Mouse (Mus musculus) kidney, embryonic 16.5 days (tissue): ENCODE data around the gene Actn1. TPM values are rescaled to one million over a fixed set of nuclear protein-coding genes. Genes with fewer than 3 reads are reported as not detected.
"Not testable (repeated sequence)": the region's sequence is repeated elsewhere in the genome, so short reads cannot be mapped to it uniquely, and the experiment has no call there.

Experiments used
- ATAC-seq: fragments of 200-750 bp; cut with Nextera tagmentation; 2 replicates; pipeline ENCODE4 v1.8.0; 2017; ENCODE audit warnings: moderate TSS enrichment; ENCODE audit not compliant: low FRiP score, low TSS enrichment
- H3K27ac ChIP-seq: fragments of 300-500 bp; sonication (generic); 2 replicates; pipeline ENCODE4 v1.5.1; 2014; ENCODE audit warnings: low read length
- H3K27me3 ChIP-seq: fragments of 300-500 bp; sonication (generic); 2 replicates; pipeline ENCODE4 v1.6.1; 2014; ENCODE audit warnings: low read length, control low read depth, mixed read lengths; ENCODE audit not compliant: insufficient read depth
- H3K36me3 ChIP-seq: fragments of 300-500 bp; sonication (generic); 2 replicates; pipeline ENCODE4 v1.6.1; 2014; ENCODE audit warnings: low read length, control low read depth, mixed read lengths; ENCODE audit not compliant: insufficient read depth
- H3K4me1 ChIP-seq: fragments of 300-500 bp; sonication (generic); 2 replicates; pipeline ENCODE4 v1.6.1; 2014; ENCODE audit warnings: low read length, control low read depth, mixed read lengths; ENCODE audit not compliant: insufficient read depth
- H3K4me2 ChIP-seq: fragments of 300-500 bp; sonication (generic); replicated peaks from 2 replicates; pipeline ENCODE4 v1.6.1; 2014; ENCODE audit warnings: low read depth, low read length
- H3K4me3 ChIP-seq: fragments of 300-500 bp; sonication (generic); 2 replicates; pipeline ENCODE4 v1.5.1; 2014; ENCODE audit warnings: mild to moderate bottlenecking, low read length
- H3K9ac ChIP-seq: fragments of 300-500 bp; sonication (generic); replicated peaks from 2 replicates; pipeline ENCODE4 v1.6.1; 2014; ENCODE audit warnings: low read length
- H3K9me3 ChIP-seq: fragments of 300-500 bp; sonication (generic); 2 replicates; pipeline ENCODE4 v1.6.1; 2016; ENCODE audit warnings: low read length, control low read depth
- WGBS: fragments of 180-500 bp; shearing (Covaris S2); extraction: QIAGEN DNeasy Blood & Tissue Kit; methylation state at CpG from one replicate; pipeline ENCODE4 v1.1.7; 2014; 5-methylcytosine and 5-hydroxymethylcytosine counted together
- polyA plus RNA-seq: library from polyadenylated mRNA; unstranded; fragments of >200 nt; fragmentation: Nextera tagmentation; extraction: Ambion mirVana; gene quantifications from 2 replicates; pipeline ENCODE4 v1.2.1, GENCODE M21; 2015

The Actn1 gene
- polyA plus RNA-seq, 1 experiment from 2014 or later, result 44.8 TPM

GRCm38 (mm10) chr12:80284251-80284650 is 24.1 kb upstream of the Actn1 start:
- not testable (repeated sequence) for H3K4me1 ChIP-seq, H3K4me2 ChIP-seq, H3K4me3 ChIP-seq, ATAC-seq, H3K36me3 ChIP-seq, H3K27ac ChIP-seq, H3K9me3 ChIP-seq, H3K9ac ChIP-seq, H3K27me3 ChIP-seq
- WGBS, result 83% methylated on average over 2 of the region's 2 CpGs

GRCm38 (mm10) chr12:80278866-80279265 is 18.7 kb upstream of the Actn1 start:
- H3K4me2 ChIP-seq, result no peak overlapping the region
- no peaks in the 10 kb centered on the region for H3K9me3 ChIP-seq
- H3K4me1 ChIP-seq, result peaks cover 8% of the 10 kb centered on the region
- H3K4me3 ChIP-seq, result no peak overlapping the region
- H3K9ac ChIP-seq, result no peak overlapping the region
- H3K27ac ChIP-seq, result no peak overlapping the region
- no peaks in the 10 kb centered on the region for H3K27me3 ChIP-seq
- WGBS, result 87% methylated on average over 10 of the region's 10 CpGs
- H3K36me3 ChIP-seq, result no peaks in the 10 kb centered on the region
- ATAC-seq, result no peak

- Histone ChIP-seq H3K36me3 (no peaks in the 10 kb centered on the region), H3K27ac (no peak overlapping the region), H3K27me3 (no peaks in the 10 kb centered on the region), H3K9ac (no peak overlapping the region), H3K4me1 (peaks cover 15% of the 10 kb centered on the region), H3K4me2 (no peak overlapping the region), H3K9me3 (no peaks in the 10 kb centered on the region), H3K4me3 (no peak overlapping the region)
- no peak for ATAC-seq
- 91% methylated on average over 7 of the region's 8 CpGs for WGBS
Measured at GRCm38 (mm10) chr12:80277428-80277827, 17.3 kb upstream of the Actn1 start.

GRCm38 (mm10) chr12:80275187-80275820 is 15.1 kb upstream of the Actn1 start:
- Histone ChIP-seq H3K27me3 (no peaks in the 10 kb centered on the region), H3K9ac (no peak overlapping the region), H3K4me2 (no peak overlapping the region), H3K27ac (no peak overlapping the region), H3K4me3 (no peak overlapping the region), H3K9me3 (no peaks in the 10 kb centered on the region), H3K4me1 (peaks cover 16% of the 10 kb centered on the region), H3K36me3 (no peaks in the 10 kb centered on the region)
- ATAC-seq, result no peak
- 74% methylated on average over 5 of the region's 5 CpGs for WGBS

- Histone ChIP-seq H3K9me3 (no peaks in the 10 kb centered on the region), H3K4me3 (peak overlapping the region; percentile 20), H3K4me1 (peaks cover 18% of the 10 kb centered on the region), H3K36me3 (no peaks in the 10 kb centered on the region), H3K9ac (0 out of 2 replicates have a peak overlapping the region, but pooled peaks have one; percentile 35), H3K27me3 (no peaks in the 10 kb centered on the region), H3K4me2 (peak overlapping the region; percentile 39), H3K27ac (peak overlapping the region; percentile 34; the same call in 1 of the 2 replicates)
- ATAC-seq, result peak; percentile 67; the same call in 1 of the 2 replicates
- 30% methylated on average over 10 of the region's 10 CpGs for WGBS
Measured at GRCm38 (mm10) chr12:80273020-80273686, 13.0 kb upstream of the Actn1 start.

GRCm38 (mm10) chr12:80271806-80272205 is 11.6 kb upstream of the Actn1 start:
- 36% methylated on average over 5 of the region's 5 CpGs for WGBS
- no peak for ATAC-seq

GRCm38 (mm10) chr12:80270924-80271323 is 10.8 kb upstream of the Actn1 start:
- WGBS, result 5% methylated on average over 3 of the region's 3 CpGs

More at GRCm38 (mm10) chr12:80271806-80272205, 11.6 kb upstream of the Actn1 start:
- Histone ChIP-seq H3K27me3 (no peaks in the 10 kb centered on the region), H3K9ac (no peak overlapping the region), H3K4me3 (no peak overlapping the region), H3K4me1 (peaks cover 18% of the 10 kb centered on the region), H3K36me3 (no peaks in the 10 kb centered on the region), H3K27ac (no peak overlapping the region), H3K4me2 (no peak overlapping the region), H3K9me3 (no peaks in the 10 kb centered on the region)

GRCm38 (mm10) chr12:80269303-80269702 is 9.1 kb upstream of the Actn1 start:
- no peak overlapping the region for H3K4me2 ChIP-seq
- no peaks in the 10 kb centered on the region for H3K36me3 ChIP-seq
- H3K4me3 ChIP-seq, result no peak overlapping the region
- WGBS, result 87% methylated on average over 2 of the region's 2 CpGs
- no peaks in the 10 kb centered on the region for H3K9me3 ChIP-seq
- H3K27me3 ChIP-seq, result no peaks in the 10 kb centered on the region
- H3K9ac ChIP-seq, result no peak overlapping the region
- peaks cover 18% of the 10 kb centered on the region for H3K4me1 ChIP-seq
- no peak for ATAC-seq
- no peak overlapping the region for H3K27ac ChIP-seq

More at GRCm38 (mm10) chr12:80270924-80271323, 10.8 kb upstream of the Actn1 start:
- H3K9me3 ChIP-seq, result no peaks in the 10 kb centered on the region
- no peak overlapping the region for H3K4me3 ChIP-seq
- no peaks in the 10 kb centered on the region for H3K27me3 ChIP-seq
- H3K9ac ChIP-seq, result no peak overlapping the region
- H3K4me1 ChIP-seq, result peaks cover 18% of the 10 kb centered on the region
- H3K4me2 ChIP-seq, result no peak overlapping the region
- ATAC-seq, result peak; percentile 46; the same call in 1 of the 2 replicates
- peak overlapping the region; percentile 61 for H3K27ac ChIP-seq
- H3K36me3 ChIP-seq, result no peaks in the 10 kb centered on the region

GRCm38 (mm10) chr12:80267962-80268361 is 7.8 kb upstream of the Actn1 start:
- no peak for ATAC-seq
- WGBS, result 86% methylated on average over 6 of the region's 6 CpGs
- Histone ChIP-seq H3K27ac (no peak overlapping the region), H3K9ac (no peak overlapping the region), H3K36me3 (no peaks in the 10 kb centered on the region), H3K9me3 (no peaks in the 10 kb centered on the region), H3K4me2 (no peak overlapping the region), H3K4me1 (peaks cover 14% of the 10 kb centered on the region), H3K27me3 (no peaks in the 10 kb centered on the region), H3K4me3 (no peak overlapping the region)

- not testable (repeated sequence) for ATAC-seq, H3K27ac ChIP-seq, H3K4me3 ChIP-seq, H3K9ac ChIP-seq, H3K9me3 ChIP-seq, H3K4me2 ChIP-seq, H3K4me1 ChIP-seq, H3K36me3 ChIP-seq, H3K27me3 ChIP-seq
- 79% methylated on average over 7 of the region's 7 CpGs for WGBS
Measured at GRCm38 (mm10) chr12:80264388-80264787, 4.2 kb upstream of the Actn1 start.
